8 mouse cellular contexts compared by ENCODE assay signal in the genomic region with DNA sequence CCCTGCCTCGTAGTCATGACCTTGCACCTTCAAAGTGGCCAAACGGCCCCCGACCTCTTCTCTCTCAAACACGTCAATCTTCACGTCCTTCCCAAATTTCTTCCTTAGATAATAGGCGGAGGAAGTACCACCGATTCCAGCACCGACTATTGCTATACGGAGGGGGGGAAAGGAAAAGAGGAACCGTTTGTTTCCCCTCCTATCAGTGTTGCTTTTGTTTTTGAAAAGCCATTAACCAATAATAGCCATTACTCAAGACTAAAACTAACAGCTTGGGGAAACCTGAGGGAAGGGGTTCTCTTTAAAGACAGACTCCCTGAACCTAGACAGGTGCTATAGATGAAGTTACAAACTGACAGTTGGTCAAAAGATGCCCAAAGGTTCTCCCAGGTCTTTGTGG. TPM values are rescaled to one million over a fixed set of nuclear protein-coding genes. Genes with fewer than 3 reads are reported as not detected.
DNase-seq lines count a peak whose midpoint lies in the region; ATAC-seq and TF ChIP-seq lines count a peak whose summit lies in the region.

No protein-coding gene starts in this region.

- peak overlapping the region; percentile 99 for H3K9ac ChIP-seq in forebrain, embryonic 16.5 days (replicated peaks; ENCODE audit: low read depth, low read length)
- H3K9ac ChIP-seq in liver, postnatal 0 days (replicated peaks): peak overlapping the region; percentile 92

- no peak for TF ChIP-seq CTCF in liver, postnatal 0 days (IDR thresholded peaks at IDR 0.05; ENCODE audit: low read depth)

- peaks cover 25% of the 10 kb centered on the region for H3K36me3 ChIP-seq in erythroblast, embryonic 14.5 days (ENCODE audit: control insufficient read depth)
- H3K36me3 ChIP-seq in forebrain, embryonic 16.5 days (ENCODE audit: control insufficient read depth, insufficient read depth): peaks cover 12% of the 10 kb centered on the region
- peaks cover 14% of the 10 kb centered on the region for H3K36me3 ChIP-seq in liver, postnatal 0 days (replicated peaks; ENCODE audit: insufficient read depth, low read length)

- intact Hi-C loops in gastrocnemius, postnatal 14 days (cut with DNase I; ENCODE audit: low total_unique reads): no loop called here

- no peak for ATAC-seq in erythroblast, adult 5-6 weeks (replicated peaks; ENCODE audit: low FRiP score, poor library complexity, severe bottlenecking)
- no peak for ATAC-seq in forebrain, embryonic 16.5 days
- ATAC-seq in liver, postnatal 0 days: no peak

- H3K27ac ChIP-seq in forebrain, embryonic 16.5 days (ENCODE audit: low read length): peak overlapping the region; percentile 91
- peak overlapping the region; percentile 95 for H3K27ac ChIP-seq in liver, postnatal 0 days (ENCODE audit: low read depth)

- peak; percentile 66 for DNase-seq in A20 (ENCODE audit: low read depth, low spot score)
- no peak for DNase-seq in liver, postnatal 0 days
- no peak for DNase-seq in adrenal gland, adult 18-20 months (ENCODE audit: low spot score in 2 of 2)
- DNase-seq in layer of hippocampus, adult 11-12 months (ENCODE audit: low spot score): no peak
- DNase-seq in gastrocnemius, postnatal 14 days: no peak

- H3K27me3 ChIP-seq in erythroblast, embryonic 14.5 days (ENCODE audit: control insufficient read depth): peaks cover 18% of the 10 kb centered on the region
- no peaks in the 10 kb centered on the region for H3K27me3 ChIP-seq in forebrain, embryonic 16.5 days (replicated peaks; ENCODE audit: control insufficient read depth, insufficient read depth, low read length)
- no peaks in the 10 kb centered on the region for H3K27me3 ChIP-seq in liver, postnatal 0 days (ENCODE audit: insufficient read depth, low read length)

- H3K4me2 ChIP-seq in forebrain, embryonic 16.5 days (ENCODE audit: low read length): peak overlapping the region; percentile 64
- H3K4me2 ChIP-seq in liver, postnatal 0 days (ENCODE audit: low read depth, low read length): peak overlapping the region; percentile 87

- peak overlapping the region; percentile 96 for H3K4me3 ChIP-seq in erythroblast, embryonic 14.5 days (replicated peaks)
- H3K4me3 ChIP-seq in forebrain, embryonic 16.5 days (replicated peaks; ENCODE audit: low read length): peak overlapping the region; percentile 92
- H3K4me3 ChIP-seq in liver, postnatal 0 days (ENCODE audit: low read depth, low read length): peak overlapping the region; percentile 98

- H3K4me1 ChIP-seq in erythroblast, embryonic 14.5 days (ENCODE audit: control insufficient read depth): peaks cover 46% of the 10 kb centered on the region
- H3K4me1 ChIP-seq in forebrain, embryonic 16.5 days (replicated peaks; ENCODE audit: control insufficient read depth, insufficient read depth, low read length): peaks cover 28% of the 10 kb centered on the region
- H3K4me1 ChIP-seq in liver, postnatal 0 days (ENCODE audit: insufficient read depth): peaks cover 28% of the 10 kb centered on the region

- 18% methylated on average over 10 of the region's 10 CpGs for WGBS in forebrain, embryonic 16.5 days
- 8% methylated on average over 10 of the region's 10 CpGs for WGBS in liver, postnatal 0 days (ENCODE audit: insufficient replicate concordance)

- no peaks in the 10 kb centered on the region for H3K9me3 ChIP-seq in erythroblast, embryonic 14.5 days (ENCODE audit: control insufficient read depth, low read length)
- H3K9me3 ChIP-seq in forebrain, embryonic 16.5 days (ENCODE audit: control insufficient read depth, low read length): no peaks in the 10 kb centered on the region
- H3K9me3 ChIP-seq in liver, postnatal 0 days (ENCODE audit: low read length): no peaks in the 10 kb centered on the region

- no peak for TF ChIP-seq EP300 in liver, postnatal 0 days (IDR thresholded peaks at IDR 0.05; ENCODE audit: low read depth)

RNA-seq across cellular contexts. Expression of a gene that starts 1.0 kb away (rescaled TPM):
- 0.08 and 0.46 TPM in 2 replicates for polyA plus RNA-seq in erythroblast, embryonic 14.5 days (2012)
- total RNA-seq in erythroblast, adult 5-6 weeks (2015; ENCODE audit: low replicate concordance): 3.1 and 9.4 TPM in 2 replicates
- total RNA-seq in erythroblast, adult 5-6 weeks (2017; ENCODE audit: low replicate concordance): 14.9 and 22.7 TPM in 2 replicates
- polyA plus RNA-seq in forebrain, embryonic 16.5 days (2015; fragmentation: Nextera tagmentation; extraction: Ambion mirVana): 104 and 119 TPM in 2 replicates
- 69.6 and 80.4 TPM in 2 replicates for polyA plus RNA-seq in liver, postnatal 0 days (2015; fragmentation: Nextera tagmentation; extraction: Ambion mirVana)
- total RNA-seq in adrenal gland, adult 18-20 months (2021): 100 to 1,000 TPM; 114 to 221 TPM
- 10 to 100 TPM; 63.0 to 63.1 TPM for total RNA-seq in gastrocnemius, postnatal 14 days (2021)

RNA-seq across cellular contexts. Expression of a gene that starts 8.1 kb away (rescaled TPM):
- 0.58 and 0.72 TPM in 2 replicates for polyA plus RNA-seq in erythroblast, embryonic 14.5 days (2012)
- total RNA-seq in erythroblast, adult 5-6 weeks (2015; ENCODE audit: low replicate concordance): 31.1 and 36.5 TPM in 2 replicates
- total RNA-seq in erythroblast, adult 5-6 weeks (2017; ENCODE audit: low replicate concordance): 15.2 and 16.2 TPM in 2 replicates
- 370 and 414 TPM in 2 replicates for polyA plus RNA-seq in forebrain, embryonic 16.5 days (2015; fragmentation: Nextera tagmentation; extraction: Ambion mirVana)
- 15.2 and 17.2 TPM in 2 replicates for polyA plus RNA-seq in liver, postnatal 0 days (2015; fragmentation: Nextera tagmentation; extraction: Ambion mirVana)
- total RNA-seq in adrenal gland, adult 18-20 months (2021): 10 to 100 TPM; 40.3 to 56.3 TPM
- total RNA-seq in gastrocnemius, postnatal 14 days (2021): 10 to 100 TPM; 21.5 to 25.2 TPM

RNA-seq across cellular contexts. Expression of a gene that starts 24.9 kb away (rescaled TPM):
- polyA plus RNA-seq in erythroblast, embryonic 14.5 days (2012): 2.2 and 3.6 TPM in 2 replicates
- total RNA-seq in erythroblast, adult 5-6 weeks (2015; ENCODE audit: low replicate concordance): 41.4 and 60.7 TPM in 2 replicates
- 11.2 and 26.3 TPM in 2 replicates for total RNA-seq in erythroblast, adult 5-6 weeks (2017; ENCODE audit: low replicate concordance)
- polyA plus RNA-seq in forebrain, embryonic 16.5 days (2015; fragmentation: Nextera tagmentation; extraction: Ambion mirVana): 420 and 457 TPM in 2 replicates
- 174 and 204 TPM in 2 replicates for polyA plus RNA-seq in liver, postnatal 0 days (2015; fragmentation: Nextera tagmentation; extraction: Ambion mirVana)
- total RNA-seq in adrenal gland, adult 18-20 months (2021): 100 to 1,000 TPM; 115 to 384 TPM
- 10 to 100 TPM; 32.4 to 45.6 TPM for total RNA-seq in gastrocnemius, postnatal 14 days (2021)

RNA-seq across cellular contexts. Expression of a gene that starts 30.5 kb away (rescaled TPM):
- polyA plus RNA-seq in erythroblast, embryonic 14.5 days (2012): not detected in 2 replicates
- total RNA-seq in erythroblast, adult 5-6 weeks (2015; ENCODE audit: low replicate concordance): not detected in 2 replicates
- total RNA-seq in erythroblast, adult 5-6 weeks (2017; ENCODE audit: low replicate concordance): not detected in 2 replicates
- polyA plus RNA-seq in forebrain, embryonic 16.5 days (2015; fragmentation: Nextera tagmentation; extraction: Ambion mirVana): not detected in 2 replicates
- not detected in 2 replicates for polyA plus RNA-seq in liver, postnatal 0 days (2015; fragmentation: Nextera tagmentation; extraction: Ambion mirVana)
- total RNA-seq in adrenal gland, adult 18-20 months (2021): 1 to 10 TPM in 1 of 2 experiments, not detected in 1; 2.7 TPM
- under 1 TPM in 1 of 2 experiments, not detected in 1; 0.47 TPM for total RNA-seq in gastrocnemius, postnatal 14 days (2021)

RNA-seq across cellular contexts. Expression of a gene that starts 30.5 kb away (rescaled TPM):
- 0.26 and 0.27 TPM in 2 replicates for polyA plus RNA-seq in erythroblast, embryonic 14.5 days (2012)
- 1.5 and 6.7 TPM in 2 replicates for total RNA-seq in erythroblast, adult 5-6 weeks (2015; ENCODE audit: low replicate concordance)
- total RNA-seq in erythroblast, adult 5-6 weeks (2017; ENCODE audit: low replicate concordance): 6.6 and 8.1 TPM in 2 replicates
- polyA plus RNA-seq in forebrain, embryonic 16.5 days (2015; fragmentation: Nextera tagmentation; extraction: Ambion mirVana): 128 TPM in 2 replicates
- polyA plus RNA-seq in liver, postnatal 0 days (2015; fragmentation: Nextera tagmentation; extraction: Ambion mirVana): 69.8 and 74.1 TPM in 2 replicates
- 10 to 100 TPM; 51.0 to 78.9 TPM for total RNA-seq in adrenal gland, adult 18-20 months (2021)
- total RNA-seq in gastrocnemius, postnatal 14 days (2021): 10 to 100 TPM; 18.3 to 21.6 TPM
